Mouse (Mus musculus) A20 (cell line): ENCODE measurements around the gene Gm49395.

Experiments used
- DNase-seq: peaks from one replicate; pipeline ENCODE4 v3.0.0-alpha.2; 2011; ENCODE audit warnings: low read depth, low spot score

Gm49395 gene

GRCm38 (mm10) chr13:115054783-115055182, 46.9 kb downstream of the Gm49395 start:
- DNase-seq = no peak

DNA sequence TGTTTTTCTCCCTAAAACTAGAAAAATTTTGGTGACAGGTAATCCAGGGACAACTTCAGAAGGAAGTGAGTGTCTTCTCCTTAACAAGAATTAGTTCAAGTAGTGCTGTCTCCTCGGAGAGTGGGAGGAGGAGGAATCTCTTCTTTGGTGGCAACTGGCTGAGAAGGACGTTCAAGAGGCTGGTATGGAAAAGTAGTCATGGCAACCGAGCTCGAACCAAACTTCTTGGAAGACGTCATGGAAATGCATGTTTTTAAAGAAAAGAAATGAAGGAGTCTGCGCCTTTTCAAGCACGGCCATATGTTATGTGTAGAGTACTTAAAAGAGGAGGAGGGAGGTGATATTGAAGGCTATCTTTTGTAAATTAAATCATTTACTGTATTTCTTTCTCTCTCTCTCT, 49.2 kb downstream of the Gm49395 start:
- no peak for DNase-seq

- no peak for DNase-seq
Observed at GRCm38 (mm10) chr13:115050660-115051559, 50.8 kb downstream of the Gm49395 start.

GRCm38 (mm10) chr13:115042652-115043051, 59.1 kb downstream of the Gm49395 start:
- no peak for DNase-seq

GRCm38 (mm10) chr13:115037304-115037703, 64.4 kb downstream of the Gm49395 start:
- DNase-seq = no peak

- no peak for DNase-seq
Observed at GRCm38 (mm10) chr13:115035387-115035786, 66.3 kb downstream of the Gm49395 start.

GRCm38 (mm10) chr13:115033135-115033534, 68.6 kb downstream of the Gm49395 start:
- DNase-seq = no peak

- DNase-seq = no peak
Observed at GRCm38 (mm10) chr13:115031177-115032000, 70.3 kb downstream of the Gm49395 start.

DNA sequence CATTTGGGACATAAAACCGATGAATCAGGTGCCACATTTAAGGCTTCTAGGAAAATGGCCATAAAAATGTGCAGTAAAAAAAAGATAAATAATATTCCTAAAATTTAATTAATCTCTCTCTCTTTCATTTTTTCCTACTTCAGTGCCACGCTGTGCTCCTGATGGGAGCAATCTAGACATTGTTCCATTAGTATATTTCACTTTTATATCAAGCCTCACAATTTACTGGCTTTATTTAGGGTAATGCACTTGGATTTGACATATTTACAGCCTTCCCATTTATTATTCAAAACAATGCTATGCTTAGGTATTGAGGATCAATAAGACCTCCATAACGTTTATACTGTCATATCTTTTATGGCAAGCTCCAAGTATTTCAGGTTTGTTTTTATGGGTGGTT, 76.3 kb downstream of the Gm49395 start:
- DNase-seq = no peak

- DNase-seq = no peak
Observed at GRCm38 (mm10) chr13:115022117-115022787, 79.5 kb downstream of the Gm49395 start.

DNA sequence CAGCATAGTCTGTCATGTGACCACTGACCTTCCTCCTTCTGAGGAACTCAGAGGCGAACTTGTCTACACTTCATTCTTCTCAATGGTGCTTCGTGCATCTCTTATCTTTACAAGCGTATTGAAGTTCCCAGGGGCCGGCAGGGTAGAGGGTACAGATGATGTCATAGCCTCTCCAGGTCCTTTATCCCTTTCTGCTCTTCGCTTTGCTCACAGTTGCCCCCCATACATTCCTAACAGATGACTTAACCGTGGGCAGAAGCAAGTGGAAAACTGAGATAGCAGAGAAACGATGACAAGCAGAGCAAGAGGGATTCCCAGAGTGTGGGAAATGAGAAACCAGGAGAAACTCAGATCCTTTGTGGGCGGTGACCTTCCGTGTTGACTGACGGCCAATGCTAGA, 80.3 kb downstream of the Gm49395 start:
- DNase-seq = no peak

DNA sequence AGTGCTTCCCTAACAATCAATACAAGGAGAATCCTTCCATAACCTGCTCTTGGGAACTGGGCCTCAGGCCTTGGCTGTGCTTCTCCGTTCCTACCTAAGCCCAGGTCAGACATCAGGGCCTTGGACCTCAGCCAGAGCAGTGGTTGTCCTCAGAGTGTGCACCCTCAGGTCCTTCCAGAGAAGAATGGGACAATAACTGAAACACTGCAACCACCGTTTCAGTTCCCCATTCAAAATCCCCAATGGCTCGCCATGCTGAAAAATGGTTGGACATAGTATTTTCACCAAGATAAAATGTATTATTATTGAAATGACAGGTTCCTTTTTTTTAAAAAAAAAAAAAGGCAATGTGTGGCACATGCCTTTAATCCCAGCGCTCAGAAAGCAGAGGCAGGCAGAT, 81.0 kb downstream of the Gm49395 start:
- no peak for DNase-seq

GRCm38 (mm10) chr13:115017545-115017944, 84.2 kb downstream of the Gm49395 start:
- DNase-seq = no peak

GRCm38 (mm10) chr13:115011547-115011946, 90.2 kb downstream of the Gm49395 start:
- no peak for DNase-seq

- no peak for DNase-seq
Observed at GRCm38 (mm10) chr13:115006213-115006835, 95.4 kb downstream of the Gm49395 start.

DNA sequence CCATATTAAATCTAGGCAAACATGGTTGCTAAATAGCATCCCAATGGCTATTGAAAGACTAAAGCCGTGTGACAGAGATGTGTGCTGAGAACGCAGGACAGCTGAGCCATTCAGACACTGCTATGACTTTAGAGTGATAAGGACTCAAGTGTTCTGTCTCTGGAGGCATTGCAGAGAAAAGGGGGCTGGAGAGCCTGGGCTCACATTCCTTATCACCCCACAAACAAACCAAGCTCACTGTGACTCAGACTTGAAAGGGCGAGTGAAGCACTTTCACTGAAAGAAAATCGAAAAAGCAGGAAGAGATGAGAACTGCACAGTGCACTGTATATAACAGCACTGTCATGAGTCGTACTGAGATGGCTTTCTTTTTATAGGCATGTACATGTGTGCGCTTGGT, 96.4 kb downstream of the Gm49395 start:
- DNase-seq = no peak

DNA sequence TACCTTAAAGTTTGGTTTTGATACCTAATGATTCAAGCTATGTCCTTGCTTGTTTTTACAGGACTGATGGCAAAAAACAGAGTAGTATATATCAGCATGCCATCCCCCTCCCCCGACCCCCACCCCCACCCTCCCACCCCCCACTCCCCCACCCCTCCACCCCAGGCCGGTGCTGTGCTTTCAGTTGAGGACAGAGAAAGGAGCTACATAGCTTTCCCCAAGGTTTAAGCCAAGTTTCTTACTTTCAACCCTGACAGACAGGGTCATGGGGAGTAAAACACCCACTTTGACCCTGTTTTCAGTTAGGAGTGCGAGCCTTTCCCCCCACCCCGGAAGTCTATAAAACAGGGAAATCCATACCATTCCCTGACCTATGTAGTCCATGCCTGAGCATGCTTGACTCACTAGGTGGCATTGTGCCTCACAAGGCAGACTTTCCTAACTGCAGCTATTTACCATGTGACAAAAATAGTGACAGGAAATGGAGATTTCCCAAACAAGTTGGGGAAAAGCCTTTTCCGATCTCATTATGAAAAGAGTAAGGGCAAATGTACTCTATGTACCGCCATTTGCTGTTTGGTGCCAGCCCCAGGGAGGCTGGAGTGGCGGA, 98.2 kb downstream of the Gm49395 start:
- no peak for DNase-seq

- DNase-seq = no peak
Observed at GRCm38 (mm10) chr13:115002837-115003236, 98.9 kb downstream of the Gm49395 start.

GRCm38 (mm10) chr13:115002155-115002554, 99.6 kb downstream of the Gm49395 start:
- DNase-seq = no peak

DNA sequence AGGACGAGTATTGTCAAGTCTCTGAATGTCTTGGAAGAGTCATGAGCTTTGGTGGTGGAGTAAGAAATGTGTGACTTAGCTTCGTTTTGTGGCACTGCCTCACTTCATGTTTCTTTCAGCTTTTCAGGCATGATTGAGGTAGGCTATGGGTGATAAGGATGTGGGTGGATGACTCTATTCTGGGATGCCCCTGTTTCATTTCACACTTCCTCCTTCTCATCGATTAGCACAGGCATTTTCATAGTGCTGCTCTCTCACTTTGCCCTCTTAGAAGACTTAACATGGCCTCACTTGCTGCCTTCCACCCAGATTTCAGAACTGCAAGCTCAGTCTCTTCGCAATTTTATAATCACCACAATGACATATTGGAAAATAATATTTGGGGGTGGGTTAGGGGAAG, 102.1 kb downstream of the Gm49395 start:
- peak; percentile 39 for DNase-seq

DNA sequence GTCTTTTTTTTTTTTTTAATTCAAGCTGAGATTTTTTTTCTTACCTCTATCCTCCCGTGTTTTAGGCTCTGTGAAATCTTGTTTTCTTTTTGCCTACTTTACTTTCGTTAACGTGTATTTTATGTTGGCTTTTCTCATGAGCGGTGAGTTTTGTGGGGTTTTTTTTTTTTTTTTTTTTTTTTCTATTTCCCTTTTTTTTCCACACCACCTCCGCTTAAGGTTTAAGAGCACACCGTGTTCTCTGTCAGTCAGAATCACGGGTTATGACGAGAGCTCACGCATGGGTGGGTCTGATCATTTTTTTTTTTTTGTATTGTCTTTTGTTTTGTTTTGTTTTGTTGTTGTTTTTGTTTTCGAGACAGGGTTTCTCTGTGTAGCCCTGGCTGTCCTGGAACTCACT, 103.6 kb downstream of the Gm49395 start:
- no peak for DNase-seq
